Mouse (Mus musculus) intestine, embryonic 14.5 days (tissue): ENCODE measurements around the gene Mgmt. TPM values are rescaled to one million over a fixed set of nuclear protein-coding genes. Genes with fewer than 3 reads are reported as not detected.

ENCODE experiments used
- ATAC-seq: fragments of 200-750 bp; cut with Nextera tagmentation; replicated peaks from 2 replicates; pipeline ENCODE4 v1.8.0; 2017; ENCODE audit warnings: low read depth, moderate number of reproducible peaks, moderate TSS enrichment, moderate library complexity; ENCODE audit not compliant: low FRiP score, low TSS enrichment
- DNase-seq: peaks from one replicate; pipeline ENCODE4 v3.0.0-alpha.2; 2018; ENCODE audit warnings: low spot score
- H3K27ac ChIP-seq: fragments of 300-500 bp; sonication (generic); 2 replicates; pipeline ENCODE4 v1.5.1; 2014; ENCODE audit warnings: low read depth, mild to moderate bottlenecking, control low read depth
- H3K27me3 ChIP-seq: fragments of 300-500 bp; sonication (generic); replicated peaks from 2 replicates; pipeline ENCODE4 v1.6.1; 2014; ENCODE audit warnings: low read length, control low read depth; ENCODE audit not compliant: control insufficient read depth, insufficient read depth
- H3K36me3 ChIP-seq: fragments of 300-500 bp; sonication (generic); 2 replicates; pipeline ENCODE4 v1.6.1; 2014; ENCODE audit warnings: low read length, control low read depth; ENCODE audit not compliant: control insufficient read depth, insufficient read depth
- H3K4me1 ChIP-seq: fragments of 300-500 bp; sonication (generic); replicated peaks from 2 replicates; pipeline ENCODE4 v1.6.1; 2014; ENCODE audit warnings: low read length, control low read depth, mixed read lengths; ENCODE audit not compliant: control insufficient read depth, insufficient read depth
- H3K4me2 ChIP-seq: fragments of 300-500 bp; sonication (generic); 2 replicates; pipeline ENCODE4 v1.6.1; 2014; ENCODE audit warnings: low read length
- H3K4me3 ChIP-seq: fragments of 300-500 bp; sonication (generic); 2 replicates; pipeline ENCODE4 v1.5.1; 2014; ENCODE audit warnings: low read depth, low read length, control low read depth, mixed read lengths
- H3K9ac ChIP-seq: fragments of 300-500 bp; sonication (generic); 2 replicates; pipeline ENCODE4 v1.6.1; 2014; ENCODE audit warnings: mild to moderate bottlenecking, low read length
- H3K9me3 ChIP-seq: fragments of 300-500 bp; sonication (generic); 2 replicates; pipeline ENCODE4 v1.6.1; 2016; ENCODE audit warnings: low read length, control low read depth; ENCODE audit not compliant: control insufficient read depth
- WGBS: fragments of 180-500 bp; shearing (Covaris S2); extraction: QIAGEN DNeasy Blood & Tissue Kit; methylation state at CpG from one replicate; pipeline ENCODE4 v1.1.7; 2014; 5-methylcytosine and 5-hydroxymethylcytosine counted together
- polyA plus RNA-seq: library from polyadenylated mRNA; unstranded; fragments of >200 nt; fragmentation: Nextera tagmentation; extraction: Ambion mirVana; gene quantifications from 2 replicates; pipeline ENCODE4 v1.2.1, GENCODE M21; 2014

Gene Mgmt
- polyA plus RNA-seq, 1 experiment from 2014 or later: 7.2 TPM

DNA sequence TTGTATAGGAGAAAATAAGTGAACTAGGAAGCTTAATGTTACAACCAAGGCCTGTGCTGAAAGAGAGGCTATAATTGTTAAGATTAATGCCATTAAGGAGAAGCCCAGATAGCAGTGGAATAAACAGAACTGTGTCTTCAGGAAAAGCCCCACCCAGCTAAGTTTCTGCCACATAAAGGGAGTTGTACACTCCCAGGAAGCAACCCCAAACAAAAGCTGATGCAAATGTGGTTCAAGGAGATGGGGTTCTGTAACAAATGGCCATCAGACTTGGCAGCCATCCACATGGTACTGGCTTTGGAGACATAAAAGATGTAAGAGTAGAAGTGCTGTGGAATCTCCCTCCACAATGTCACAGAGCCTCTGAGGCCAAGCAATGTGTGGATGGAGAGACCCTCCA, 264.7 kb downstream of the Mgmt start:
- Histone ChIP-seq H3K9me3 (no peaks in the 10 kb centered on the region), H3K27me3 (no peaks in the 10 kb centered on the region), H3K4me2 (no peak overlapping the region), H3K4me3 (no peak overlapping the region), H3K27ac (no peak overlapping the region), H3K9ac (no peak overlapping the region), H3K4me1 (no peaks in the 10 kb centered on the region), H3K36me3 (no peaks in the 10 kb centered on the region)
- DNase-seq (no peak), ATAC-seq (no peak)

DNA sequence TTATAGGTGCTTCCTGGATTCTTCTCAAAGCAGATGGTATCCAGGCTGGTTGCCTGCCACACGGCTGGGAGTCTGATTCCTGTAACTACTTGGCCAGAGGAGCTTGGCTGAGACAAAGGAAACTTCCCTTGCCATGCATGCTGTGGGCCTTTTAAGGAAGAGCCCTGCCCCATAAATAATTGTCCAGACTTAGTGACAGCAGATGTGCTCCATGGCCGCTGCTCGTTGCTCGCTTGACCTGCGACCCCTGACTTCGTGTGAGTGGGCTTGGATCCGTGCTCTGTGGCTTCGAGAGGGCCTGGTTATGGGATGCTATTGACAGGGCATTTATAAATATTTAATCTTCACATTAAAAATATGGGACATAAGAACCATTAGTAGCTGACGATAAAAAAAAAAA, 277.9 kb downstream of the Mgmt start:
- ATAC-seq (no peak), DNase-seq (no peak)
- Histone ChIP-seq H3K27ac (no peak overlapping the region), H3K9me3 (no peaks in the 10 kb centered on the region), H3K36me3 (no peaks in the 10 kb centered on the region), H3K27me3 (no peaks in the 10 kb centered on the region), H3K4me2 (no peak overlapping the region), H3K4me1 (0 out of 2 replicates have a peak, but pooled peaks cover 5% of the 10 kb centered on the region), H3K9ac (no peak overlapping the region), H3K4me3 (no peak overlapping the region)
- WGBS: 21% methylated on average over 9 of the region's 9 CpGs
